Mouse (Mus musculus) spleen, adult 10 weeks (tissue): ENCODE results near the gene Vmn1r194. TPM values are rescaled to one million over a fixed set of nuclear protein-coding genes. Genes with fewer than 3 reads are reported as not detected.

Experiments used
- polyA plus RNA-seq: library from polyadenylated mRNA; stranded (reverse); fragments of 350-450 nt; fragmentation: Illumina TruSeq; extraction: RNeasy Lipid Tissue Mini Kit (QIAGEN cat#74804); gene quantifications from one replicate; pipeline ENCODE4 v1.2.3, GENCODE M21; 2015; ENCODE audit warnings: low replicate concordance; ENCODE audit not compliant: insufficient read depth

Gene Vmn1r194
- polyA plus RNA-seq: not detected

DNA sequence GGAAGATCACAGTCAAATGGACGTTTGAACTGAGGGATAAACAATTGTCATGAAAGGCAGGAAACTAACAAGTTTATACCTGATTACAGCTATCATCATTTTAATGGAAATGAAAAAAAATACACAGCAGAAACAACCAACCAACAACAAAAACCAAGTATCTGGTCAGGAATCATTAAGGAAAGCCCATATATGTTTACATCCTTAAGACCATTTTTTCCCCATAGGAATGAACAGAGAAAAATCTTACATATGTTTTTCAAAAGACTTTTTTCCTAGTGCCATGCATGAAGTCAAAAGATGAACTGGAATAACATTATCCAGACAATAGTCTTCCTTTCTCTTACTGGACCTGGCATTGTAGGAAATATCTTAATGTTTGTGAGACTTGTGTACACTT is at the start of gene Vmn1r194:
TSS of gene Vmn1r194 (plus strand) at position 301 of the 400 bp plus-strand sequence.

DNA sequence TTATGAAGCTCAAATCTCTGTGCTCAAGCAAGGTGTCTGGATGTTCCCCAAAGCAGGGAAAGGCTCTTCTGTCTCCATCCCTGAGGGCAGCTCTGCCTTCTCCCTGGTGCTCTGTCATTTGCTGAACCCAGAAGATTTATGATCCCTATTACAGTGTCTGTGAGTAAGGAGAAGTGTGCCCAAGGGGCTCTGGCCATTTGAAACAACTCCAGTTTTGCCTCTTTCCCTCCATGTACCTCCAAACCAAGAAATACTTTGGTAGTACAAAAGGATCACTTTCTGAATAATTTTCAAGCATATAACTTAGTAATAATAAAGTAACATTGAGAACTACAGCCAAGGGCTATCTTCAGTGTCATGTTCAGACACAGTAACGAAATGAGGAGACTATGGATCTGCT is 21.0 kb upstream of the Vmn1r194 start, which contains the start of gene Vmn1r193:
TSS of gene Vmn1r193 (minus strand) at position 101 of the 400 bp plus-strand sequence.

DNA sequence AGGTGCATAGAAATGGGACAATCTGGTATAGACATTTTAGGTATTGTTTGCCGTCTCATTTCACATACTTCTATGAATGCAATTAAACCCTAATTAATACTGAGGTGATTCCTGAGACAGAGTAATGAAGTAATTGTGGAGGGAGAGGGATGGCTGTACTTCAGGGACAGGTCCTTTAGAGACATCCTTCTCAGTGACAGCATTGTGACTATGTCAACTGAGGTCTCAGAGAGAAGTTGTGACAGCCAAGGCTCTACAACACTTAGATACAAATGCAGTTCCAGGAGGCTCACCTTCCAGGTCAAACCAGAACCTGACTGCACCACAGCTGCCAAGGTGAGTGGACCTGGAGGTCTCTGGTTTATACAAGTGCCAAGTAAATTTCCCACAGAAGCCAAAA is 26.2 kb downstream of the Vmn1r194 start, which contains the start of gene Vmn1r195:
TSS of gene Vmn1r195 (plus strand) at position 301 of the 400 bp plus-strand sequence.

GRCm38 (mm10) chr13:22289620-22290019 is 45.6 kb downstream of the Vmn1r194 start, which contains the start of gene Vmn1r196:
TSS of gene Vmn1r196 (plus strand) at chr13:22289920.

Other genes with a start within 250 kb of the Vmn1r194 start
- gene Prss16, start 234.5 kb upstream of the Vmn1r194 start, polyA plus RNA-seq: 1.6 TPM
- not detected for gene Hist1h2ah, start 208.6 kb upstream of the Vmn1r194 start, polyA plus RNA-seq
- gene Hist1h2bk, start 208.3 kb upstream of the Vmn1r194 start, polyA plus RNA-seq: not detected
- gene Hist1h4i, start 202.9 kb upstream of the Vmn1r194 start, polyA plus RNA-seq: 7.6 TPM
- gene Hist1h2ag, start 201.3 kb upstream of the Vmn1r194 start, polyA plus RNA-seq: not detected
- not detected for gene Hist1h2bj, start 201.0 kb upstream of the Vmn1r194 start, polyA plus RNA-seq
- not detected for gene Vmn1r188, start 159.8 kb upstream of the Vmn1r194 start, polyA plus RNA-seq
- gene Vmn1r189, start 138.4 kb upstream of the Vmn1r194 start, polyA plus RNA-seq: not detected
- gene Vmn1r191, start 60.2 kb upstream of the Vmn1r194 start, polyA plus RNA-seq: not detected
- gene Vmn1r192, start 53.1 kb upstream of the Vmn1r194 start, polyA plus RNA-seq: not detected
- gene Vmn1r193, start 21.1 kb upstream of the Vmn1r194 start, polyA plus RNA-seq: not detected
- gene Vmn1r195, start 26.3 kb downstream of the Vmn1r194 start, polyA plus RNA-seq: not detected
- gene Vmn1r196, start 45.7 kb downstream of the Vmn1r194 start, polyA plus RNA-seq: not detected
- not detected for gene Vmn1r197, start 80.4 kb downstream of the Vmn1r194 start, polyA plus RNA-seq
- not detected for gene Vmn1r198, start 106.1 kb downstream of the Vmn1r194 start, polyA plus RNA-seq
- not detected for gene Vmn1r199, start 135.6 kb downstream of the Vmn1r194 start, polyA plus RNA-seq
- not detected for gene Vmn1r200, start 146.2 kb downstream of the Vmn1r194 start, polyA plus RNA-seq
- not detected for gene Vmn1r201, start 227.7 kb downstream of the Vmn1r194 start, polyA plus RNA-seq